Mouse (Mus musculus) cerebral cortex, adult 2 months (tissue): ENCODE measurements around the gene Bfsp2.

Experiments
- WGBS: fragments of 180-500 bp; shearing (Covaris S2); methylation state at CpG from one replicate; pipeline ENCODE4 v1.1.7; 2018; 5-methylcytosine and 5-hydroxymethylcytosine counted together

Bfsp2 gene

DNA sequence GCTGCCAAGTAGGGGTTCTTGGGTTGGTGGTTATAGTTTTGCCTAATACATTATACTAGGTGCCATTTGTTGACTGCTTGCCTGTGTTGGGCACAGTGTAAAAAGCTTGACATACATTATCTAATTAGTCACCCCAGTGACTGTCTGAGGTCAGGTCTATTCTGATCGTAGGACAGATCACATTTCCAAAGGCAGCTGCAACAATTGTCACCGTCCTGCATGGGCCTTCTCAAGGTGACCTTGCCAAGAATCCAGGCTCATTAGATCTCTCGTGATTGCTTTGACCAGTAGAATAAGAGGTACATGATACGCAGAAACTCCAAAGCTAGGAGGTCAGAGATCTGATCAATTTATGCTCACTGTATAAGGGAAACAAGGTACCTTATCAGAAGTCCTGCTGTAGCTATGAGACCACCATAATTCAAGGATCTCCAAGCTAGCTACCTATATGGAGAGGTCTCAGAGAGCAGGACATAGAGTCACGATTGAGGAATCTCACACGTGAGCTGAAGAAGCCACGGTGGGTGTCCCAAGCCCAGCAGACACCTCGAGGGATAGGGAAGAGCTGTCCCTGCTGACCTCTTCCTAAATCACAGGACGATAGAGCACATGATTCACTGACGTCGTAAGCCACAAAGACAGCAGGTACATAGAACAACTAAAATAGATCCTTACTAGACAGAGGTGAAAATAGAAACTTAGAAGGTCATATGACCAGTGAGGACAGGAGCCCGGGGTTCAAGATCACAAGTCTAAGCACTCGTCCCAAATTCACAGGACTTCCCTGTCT lies 49.6 kb downstream of the Bfsp2 start:
- 87% methylated on average over 13 of the region's 13 CpGs for WGBS

DNA sequence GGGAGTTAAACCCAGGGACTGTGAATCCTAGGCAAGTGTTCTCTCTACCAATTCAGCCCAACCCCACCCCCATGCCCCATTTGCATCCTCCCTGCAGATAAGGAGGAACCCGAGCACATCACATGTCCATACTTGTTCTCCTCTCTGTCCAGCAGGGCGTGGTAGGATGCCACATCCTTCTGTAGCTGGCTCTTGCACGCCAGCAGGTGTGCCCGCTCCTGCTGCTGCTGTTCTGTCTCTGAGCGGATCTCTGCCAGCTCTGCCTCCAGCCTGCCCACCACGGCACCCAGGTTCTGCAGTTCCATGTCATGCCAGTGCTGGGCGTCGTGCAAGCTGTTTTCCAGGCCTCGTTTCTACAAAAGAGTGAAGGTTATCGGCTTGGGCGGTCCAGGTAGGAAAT lies 53.8 kb downstream of the Bfsp2 start:
- WGBS, result 79% methylated on average over 11 of the region's 11 CpGs

- WGBS, result 63% methylated on average over 11 of the region's 11 CpGs
These were observed 55.4 kb downstream of the Bfsp2 start for GRCm38 (mm10) chr9:103424869-103425268.

GRCm38 (mm10) chr9:103423951-103424350 lies 56.3 kb downstream of the Bfsp2 start:
- 73% methylated on average over 8 of the region's 8 CpGs for WGBS

- WGBS, result 60% methylated on average over 7 of the region's 7 CpGs
These were observed 56.8 kb downstream of the Bfsp2 start for GRCm38 (mm10) chr9:103423384-103423783.

DNA sequence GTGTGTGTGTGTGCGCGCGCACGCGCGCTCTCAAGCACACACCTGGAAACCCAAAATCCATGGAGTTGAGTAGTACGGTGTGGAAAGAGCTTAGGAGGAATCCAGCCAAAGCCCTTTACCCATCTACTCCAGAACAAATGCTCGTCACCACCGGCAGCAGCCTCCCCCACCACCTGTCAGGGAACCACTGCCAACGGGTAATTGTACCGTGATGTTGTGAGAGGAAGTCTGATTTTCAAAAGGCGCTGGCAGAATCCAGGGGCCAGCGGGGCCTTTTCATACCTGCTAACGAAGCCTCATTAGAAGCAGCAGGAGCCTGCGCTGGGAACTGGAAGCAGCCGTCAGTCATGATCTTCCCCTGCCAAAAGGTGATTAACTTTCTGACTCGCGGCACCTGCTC lies 57.4 kb downstream of the Bfsp2 start:
- whole genome bisulfite sequencing, result 48% methylated on average over 18 of the region's 18 CpGs

- 50% methylated on average over 3 of the region's 3 CpGs for WGBS
These were observed 59.4 kb downstream of the Bfsp2 start for GRCm38 (mm10) chr9:103420844-103421243.

- 97% methylated on average over 2 of the region's 2 CpGs for WGBS
These were observed 61.4 kb downstream of the Bfsp2 start for GRCm38 (mm10) chr9:103418786-103419185.

DNA sequence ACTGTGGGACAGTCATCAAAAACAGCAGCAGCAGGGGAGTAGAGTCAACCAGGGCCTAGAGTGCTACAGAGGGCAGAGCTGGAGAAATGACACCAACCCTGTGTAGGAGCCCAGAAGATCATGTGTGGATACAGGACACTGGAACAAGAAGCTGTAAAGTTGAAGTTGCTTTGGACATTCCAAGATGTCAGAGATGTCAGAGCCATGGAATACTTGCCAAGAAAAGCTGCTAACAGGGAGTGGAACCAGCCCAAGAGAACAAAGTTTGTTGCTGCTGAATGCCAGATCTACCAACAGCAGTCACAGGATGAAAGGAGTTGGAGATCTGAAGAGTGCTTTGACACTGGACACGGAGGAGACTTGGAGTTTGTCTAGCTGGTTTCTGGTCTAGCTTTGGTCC lies 62.0 kb downstream of the Bfsp2 start:
- whole genome bisulfite sequencing, result 73% methylated on average over 1 of the region's 1 CpGs

DNA sequence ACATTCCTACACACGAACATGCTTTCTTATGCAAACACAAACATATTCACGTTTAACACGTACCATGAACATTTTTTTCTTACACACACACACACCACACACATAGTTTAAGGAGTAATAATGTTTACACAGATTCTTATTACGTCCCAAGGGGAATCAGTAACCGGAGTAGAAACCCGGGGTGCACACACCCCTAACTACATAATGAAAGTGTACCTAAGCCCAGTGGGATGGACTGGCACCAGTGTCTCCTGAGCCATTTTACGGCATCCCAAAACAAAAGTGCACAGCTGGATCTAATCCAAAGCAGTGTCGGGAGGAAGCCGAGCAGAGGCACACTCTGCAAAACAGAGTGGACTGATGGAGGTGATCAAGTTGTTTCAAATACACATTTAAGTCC lies 66.8 kb downstream of the Bfsp2 start:
- 56% methylated on average over 9 of the region's 9 CpGs for WGBS

GRCm38 (mm10) chr9:103409119-103409518 lies 71.1 kb downstream of the Bfsp2 start:
- 71% methylated on average over 2 of the region's 2 CpGs for WGBS

DNA sequence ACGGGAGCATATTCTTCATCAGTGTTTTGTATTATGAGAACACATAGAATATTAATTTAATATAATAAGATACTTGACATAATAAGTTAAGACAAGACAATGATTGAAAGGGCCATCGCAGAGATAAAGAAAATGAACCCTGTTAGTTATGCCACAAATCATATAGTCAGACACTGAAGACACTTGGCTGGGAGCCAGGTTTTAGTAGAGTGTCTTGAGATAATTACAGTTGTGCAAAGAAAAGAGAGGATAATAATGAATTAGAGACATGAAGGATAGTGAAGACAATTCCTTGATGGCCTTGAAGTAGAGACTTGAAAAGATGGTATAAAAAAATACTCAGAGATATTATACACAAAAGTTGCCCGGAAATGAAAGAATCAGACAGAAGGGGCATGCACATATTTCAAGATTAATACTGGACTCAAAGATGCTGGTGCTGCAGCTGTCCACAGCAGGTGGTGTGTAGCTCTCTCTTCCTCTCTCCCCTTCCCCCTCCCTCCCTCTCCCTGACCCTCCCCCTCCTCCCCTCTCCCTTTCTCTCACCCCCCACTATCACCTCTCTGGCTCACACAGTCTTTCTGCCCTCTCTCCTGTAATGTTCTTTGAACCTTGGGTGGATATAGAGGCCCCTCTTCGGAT lies 72.0 kb downstream of the Bfsp2 start:
- 68% methylated on average over 4 of the region's 4 CpGs for WGBS

DNA sequence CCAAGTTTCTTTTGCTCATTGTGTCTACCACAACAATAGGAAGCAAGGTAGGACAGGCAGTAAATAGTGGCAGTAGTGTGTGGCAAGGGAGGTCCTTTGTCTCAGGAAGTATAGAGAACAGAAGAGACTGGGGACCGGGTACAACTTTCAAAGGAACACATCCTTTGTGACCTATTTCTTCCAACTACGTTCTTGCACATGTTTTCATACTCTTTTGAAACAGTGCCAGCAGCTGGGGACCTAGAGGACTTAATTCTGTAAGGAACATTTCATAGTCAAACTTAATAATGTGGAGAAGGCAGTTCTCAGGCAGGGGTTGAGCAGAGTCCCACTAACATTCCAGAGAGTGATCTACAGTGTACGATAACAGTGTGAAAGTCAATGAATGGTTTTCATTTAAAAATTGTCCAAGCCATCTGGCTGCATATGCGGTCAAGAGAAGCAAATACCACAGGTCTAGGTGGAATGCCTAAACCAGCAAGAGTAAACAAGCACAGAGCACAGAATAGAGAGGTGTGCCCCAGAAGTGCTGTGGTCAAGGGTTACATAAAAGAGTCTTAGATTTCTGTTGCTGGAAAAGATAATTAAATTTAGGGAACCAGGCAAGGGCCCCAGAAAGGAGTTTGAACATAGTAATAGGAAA lies 76.8 kb downstream of the Bfsp2 start:
- WGBS, result 63% methylated on average over 4 of the region's 4 CpGs

GRCm38 (mm10) chr9:103398509-103399157 lies 81.6 kb downstream of the Bfsp2 start:
- 33% methylated on average over 21 of the region's 21 CpGs for WGBS

DNA sequence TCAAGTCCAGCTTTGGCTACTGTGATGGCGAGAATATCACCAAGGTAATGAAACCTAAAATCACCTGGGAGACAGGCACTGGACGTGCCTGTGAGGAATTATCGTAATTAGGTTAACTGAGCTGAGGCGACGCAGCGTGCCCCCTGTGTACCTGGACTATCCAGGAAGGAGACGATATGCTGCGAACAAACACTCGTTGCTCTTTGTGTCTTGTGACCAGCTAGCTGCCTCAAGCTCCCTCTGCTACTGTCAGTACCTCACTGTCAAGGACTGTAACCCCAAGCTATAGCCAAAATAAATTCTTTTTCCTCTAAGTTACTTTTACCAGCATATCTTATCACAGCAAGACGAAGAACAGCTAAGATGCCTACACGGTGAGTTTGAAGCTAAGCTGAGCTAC lies 87.0 kb downstream of the Bfsp2 start:
- WGBS, result 93% methylated on average over 11 of the region's 11 CpGs

DNA sequence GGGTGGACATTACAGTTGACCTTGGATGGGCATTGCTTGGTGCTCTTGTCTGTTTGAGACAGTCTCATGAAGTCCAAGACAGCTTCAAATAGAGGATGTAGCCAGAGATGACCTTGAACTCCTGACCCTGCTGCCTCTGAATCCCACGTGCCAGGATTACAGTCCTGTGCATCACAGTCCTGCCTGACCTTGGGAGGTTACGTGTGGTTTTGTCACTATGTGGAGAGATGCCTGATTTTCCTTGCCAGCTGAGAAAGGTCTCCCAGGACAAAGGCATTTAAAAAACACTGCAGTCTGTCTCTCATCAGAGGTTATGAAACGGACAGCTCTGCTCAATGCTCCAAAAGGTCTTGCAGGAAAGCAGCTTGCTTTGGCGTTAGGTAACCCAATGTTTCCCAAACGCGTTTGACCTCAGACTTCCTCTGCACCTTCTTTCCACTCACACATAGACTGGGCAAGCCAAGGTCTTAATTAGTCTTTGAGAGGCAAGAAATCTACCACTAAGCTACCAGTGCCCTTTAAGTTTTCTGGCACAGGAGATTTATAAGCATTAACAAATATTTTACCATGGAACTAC lies 88.3 kb downstream of the Bfsp2 start:
- 81% methylated on average over 6 of the region's 6 CpGs for WGBS

DNA sequence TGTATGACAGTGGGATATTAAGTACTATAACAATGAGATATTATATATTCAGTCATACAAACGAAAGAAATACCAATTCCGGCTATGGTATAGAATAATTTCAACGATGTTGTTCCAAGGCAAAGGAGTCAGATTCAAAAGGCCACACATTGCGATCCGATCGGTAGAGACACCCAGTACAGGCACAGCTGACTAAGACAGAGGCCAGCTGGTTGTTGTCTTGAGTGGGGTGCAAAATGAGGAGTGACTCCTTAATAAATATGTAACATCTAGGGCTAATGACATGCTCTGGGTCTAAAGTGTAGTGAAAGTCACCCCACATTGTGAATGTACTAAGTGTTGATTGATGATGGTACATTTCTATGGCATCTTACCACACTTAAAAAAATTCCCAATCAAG lies 91.0 kb downstream of the Bfsp2 start:
- WGBS, result 98% methylated on average over 6 of the region's 6 CpGs

GRCm38 (mm10) chr9:103387011-103387653 lies 93.1 kb downstream of the Bfsp2 start:
- 53% methylated on average over 10 of the region's 10 CpGs for WGBS

GRCm38 (mm10) chr9:103386573-103386972 lies 93.6 kb downstream of the Bfsp2 start:
- 79% methylated on average over 5 of the region's 5 CpGs for WGBS

DNA sequence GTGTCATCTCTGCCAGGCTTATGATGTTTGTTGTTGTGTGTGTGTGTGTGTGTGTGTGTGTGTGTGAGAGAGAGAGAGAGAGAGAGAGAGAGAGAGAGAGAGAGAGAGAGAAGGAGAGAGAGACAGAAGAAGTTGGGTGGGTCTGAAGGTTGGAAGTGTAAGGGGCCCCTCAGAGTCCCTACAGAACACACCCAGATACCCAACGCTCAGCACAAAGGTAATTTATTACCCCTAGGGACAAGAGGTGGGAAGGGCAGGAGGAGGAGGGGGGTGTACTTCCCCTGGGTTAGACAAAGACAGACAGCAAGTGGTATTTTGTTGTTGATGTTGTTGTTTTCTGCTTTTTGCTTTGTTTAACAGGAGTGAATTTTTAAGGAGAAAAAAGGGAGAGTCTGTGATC lies 94.6 kb downstream of the Bfsp2 start:
- 72% methylated on average over 1 of the region's 1 CpGs for WGBS

GRCm38 (mm10) chr9:103384141-103384796 lies 96.0 kb downstream of the Bfsp2 start:
- WGBS, result 87% methylated on average over 4 of the region's 4 CpGs
